Mouse (Mus musculus) heart, embryonic 15.5 days (tissue): Measurements from ENCODE around the gene Ctcf. TPM values are rescaled to one million over a fixed set of nuclear protein-coding genes. Genes with fewer than 3 reads are reported as not detected.

Experiments
- ATAC-seq: fragments of 200-750 bp; cut with Nextera tagmentation; replicated peaks from 2 replicates; pipeline ENCODE4 v1.8.0; 2017; ENCODE audit warnings: low read depth, moderate TSS enrichment; ENCODE audit not compliant: insufficient number of reproducible peaks, insufficient read depth, low FRiP score
- H3K27ac ChIP-seq: fragments of 300-500 bp; sonication (generic); 2 replicates; pipeline ENCODE4 v1.5.1; 2015; ENCODE audit warnings: mild to moderate bottlenecking, inconsistent platforms
- H3K27me3 ChIP-seq: fragments of 300-500 bp; sonication (generic); 2 replicates; pipeline ENCODE4 v1.6.1; 2015; ENCODE audit warnings: inconsistent platforms
- H3K36me3 ChIP-seq: fragments of 300-500 bp; sonication (generic); 2 replicates; pipeline ENCODE4 v1.6.1; 2015; ENCODE audit warnings: mild to moderate bottlenecking, inconsistent platforms
- H3K4me1 ChIP-seq: fragments of 300-500 bp; sonication (generic); replicated peaks from 2 replicates; pipeline ENCODE4 v1.6.1; 2015; ENCODE audit warnings: inconsistent platforms
- H3K4me2 ChIP-seq: fragments of 300-500 bp; sonication (generic); 2 replicates; pipeline ENCODE4 v1.6.1; 2015; ENCODE audit warnings: inconsistent platforms, mild to moderate bottlenecking, moderate library complexity
- H3K4me3 ChIP-seq: fragments of 300-500 bp; sonication (generic); 2 replicates; pipeline ENCODE4 v1.5.1; 2015; ENCODE audit warnings: mild to moderate bottlenecking, inconsistent platforms
- H3K9ac ChIP-seq: fragments of 300-500 bp; sonication (generic); 2 replicates; pipeline ENCODE4 v1.6.1; 2015; ENCODE audit warnings: mild to moderate bottlenecking, inconsistent platforms
- H3K9me3 ChIP-seq: fragments of 300-500 bp; sonication (generic); replicated peaks from 2 replicates; pipeline ENCODE4 v1.6.1; 2016; ENCODE audit warnings: inconsistent platforms
- WGBS: fragments of 180-500 bp; shearing (Covaris S2); methylation state at CpG from one replicate; pipeline ENCODE4 v1.1.7; 2015; ENCODE audit warnings: mixed read lengths; 5-methylcytosine and 5-hydroxymethylcytosine counted together
- polyA plus RNA-seq: library from polyadenylated mRNA; unstranded; fragments of >200 nt; fragmentation: Nextera tagmentation; extraction: Ambion mirVana; gene quantifications from 2 replicates; pipeline ENCODE4 v1.2.1, GENCODE M21; 2015

Ctcf gene
- polyA plus RNA-seq, 1 experiment from 2014 or later = 64.5 TPM

- ATAC-seq = peak; percentile 74
- Histone ChIP-seq H3K9ac (peak overlapping the region; percentile 78), H3K27ac (peak overlapping the region; percentile 86), H3K4me1 (peaks cover 36% of the 10 kb centered on the region), H3K4me3 (peak overlapping the region; percentile 66), H3K27me3 (no peaks in the 10 kb centered on the region), H3K36me3 (no peaks in the 10 kb centered on the region), H3K4me2 (peak overlapping the region; percentile 92), H3K9me3 (no peaks in the 10 kb centered on the region)
- 1% methylated on average over 30 of the region's 30 CpGs for WGBS
These were observed 30.0 kb upstream of the Ctcf start for GRCm38 (mm10) chr8:105606189-105607023.

DNA sequence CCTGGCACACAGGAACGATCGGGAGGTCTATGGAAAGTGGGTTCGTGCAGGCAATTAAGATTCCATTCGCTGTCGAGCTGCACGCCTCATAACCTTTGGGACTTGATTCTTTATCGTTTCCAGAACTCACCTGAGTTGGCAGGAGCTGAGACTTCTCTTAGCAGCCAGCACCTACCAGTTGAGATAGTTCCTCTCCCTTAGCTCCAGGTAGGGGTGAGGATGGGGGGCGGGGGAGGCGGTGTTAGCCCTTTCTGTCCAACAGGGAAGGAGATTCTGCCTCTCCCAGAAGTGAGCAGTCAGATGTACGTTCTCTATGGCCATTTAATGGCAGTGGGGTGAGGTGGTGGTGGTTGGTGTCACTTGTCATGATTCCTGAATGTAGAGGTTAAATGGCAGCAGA is 29.3 kb upstream of the Ctcf start:
- no peak for ATAC-seq
- H3K9me3 ChIP-seq = no peaks in the 10 kb centered on the region
- 7% methylated on average over 10 of the region's 10 CpGs for WGBS
- no peaks in the 10 kb centered on the region for H3K36me3 ChIP-seq
- H3K27ac ChIP-seq = peak overlapping the region; percentile 86
- H3K9ac ChIP-seq = peak overlapping the region; percentile 78
- no peaks in the 10 kb centered on the region for H3K27me3 ChIP-seq
- peak overlapping the region; percentile 66 for H3K4me3 ChIP-seq
- H3K4me2 ChIP-seq = peak overlapping the region; percentile 92
- peaks cover 36% of the 10 kb centered on the region for H3K4me1 ChIP-seq

DNA sequence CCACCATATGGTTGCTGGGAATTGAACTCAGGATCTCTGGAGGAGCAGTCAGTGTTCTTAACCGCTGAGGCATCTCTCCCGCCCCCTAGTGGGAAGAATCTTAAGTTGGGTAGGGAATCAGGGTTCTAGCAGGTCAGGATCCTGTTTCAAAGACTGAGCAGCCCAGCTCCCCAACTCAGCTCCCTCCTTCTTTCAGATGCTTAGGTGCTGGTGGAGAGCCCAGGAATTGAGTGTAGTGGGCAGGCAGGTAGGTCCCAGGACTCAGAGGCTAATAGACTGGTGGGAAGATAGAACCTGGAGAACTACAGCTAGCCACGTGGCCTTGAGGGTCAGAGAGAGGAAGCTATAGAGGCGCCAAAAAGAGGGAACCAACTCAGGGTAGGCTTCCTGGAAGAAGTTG is 28.7 kb upstream of the Ctcf start:
- WGBS = 37% methylated on average over 4 of the region's 4 CpGs

GRCm38 (mm10) chr8:105609355-105609754 is 27.0 kb upstream of the Ctcf start:
- Histone ChIP-seq H3K4me1 (peaks cover 53% of the 10 kb centered on the region), H3K4me2 (no peak overlapping the region), H3K9me3 (no peaks in the 10 kb centered on the region), H3K27me3 (no peaks in the 10 kb centered on the region), H3K36me3 (no peaks in the 10 kb centered on the region), H3K4me3 (no peak overlapping the region), H3K27ac (0 out of 2 replicates have a peak overlapping the region, but pooled peaks have one; percentile 10), H3K9ac (no peak overlapping the region)
- WGBS = 53% methylated on average over 2 of the region's 2 CpGs
- ATAC-seq = no peak

More for the DNA sequence above, 28.7 kb upstream of the Ctcf start:
- ATAC-seq = no peak
- Histone ChIP-seq H3K4me2 (no peak overlapping the region), H3K9ac (no peak overlapping the region), H3K36me3 (no peaks in the 10 kb centered on the region), H3K9me3 (no peaks in the 10 kb centered on the region), H3K27ac (no peak overlapping the region), H3K27me3 (no peaks in the 10 kb centered on the region), H3K4me3 (no peak overlapping the region), H3K4me1 (peaks cover 40% of the 10 kb centered on the region)

- H3K4me2 ChIP-seq = no peak overlapping the region
- 60% methylated on average over 4 of the region's 4 CpGs for WGBS
- H3K27me3 ChIP-seq = no peaks in the 10 kb centered on the region
- no peaks in the 10 kb centered on the region for H3K9me3 ChIP-seq
- no peak for ATAC-seq
- H3K36me3 ChIP-seq = peaks cover under 1% of the 10 kb centered on the region; the same call in 1 of the 2 replicates
- no peak overlapping the region for H3K27ac ChIP-seq
- no peak overlapping the region for H3K9ac ChIP-seq
- peaks cover 53% of the 10 kb centered on the region for H3K4me1 ChIP-seq
- no peak overlapping the region for H3K4me3 ChIP-seq
These were observed 26.6 kb upstream of the Ctcf start for GRCm38 (mm10) chr8:105609771-105610170.

GRCm38 (mm10) chr8:105611836-105612235 is 24.5 kb upstream of the Ctcf start:
- H3K4me1 ChIP-seq = peaks cover 50% of the 10 kb centered on the region
- H3K27ac ChIP-seq = no peak overlapping the region
- WGBS = 84% methylated on average over 9 of the region's 9 CpGs
- ATAC-seq = no peak
- no peak overlapping the region for H3K4me3 ChIP-seq
- H3K9me3 ChIP-seq = no peaks in the 10 kb centered on the region
- H3K36me3 ChIP-seq = peaks cover 21% of the 10 kb centered on the region
- H3K4me2 ChIP-seq = no peak overlapping the region
- H3K27me3 ChIP-seq = no peaks in the 10 kb centered on the region
- no peak overlapping the region for H3K9ac ChIP-seq

DNA sequence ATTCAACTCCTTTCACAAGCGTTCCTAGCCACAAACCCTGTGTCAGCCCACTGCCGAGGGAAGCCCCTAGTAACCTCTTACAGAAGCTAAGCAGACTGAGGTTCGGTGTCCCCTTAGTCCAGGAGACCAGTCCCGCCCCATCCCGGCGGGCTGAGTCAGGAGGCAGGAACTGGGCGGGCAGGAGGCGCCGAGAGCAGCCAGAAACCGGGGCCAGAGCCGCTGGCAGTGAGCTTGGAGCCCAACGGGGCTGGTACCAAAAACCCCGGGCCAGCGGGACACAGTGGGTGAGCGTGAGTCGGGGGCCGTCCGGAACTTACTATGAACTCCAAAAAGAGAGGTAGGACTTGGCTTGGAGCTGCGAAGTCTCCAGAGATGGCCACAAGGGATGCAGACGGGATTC is 23.3 kb upstream of the Ctcf start:
- Histone ChIP-seq H3K4me3 (peak overlapping the region; percentile 61), H3K9ac (peak overlapping the region; percentile 49; the same call in 1 of the 2 replicates), H3K27ac (peak overlapping the region; percentile 42), H3K9me3 (no peaks in the 10 kb centered on the region), H3K36me3 (peaks cover 33% of the 10 kb centered on the region), H3K4me2 (peak overlapping the region; percentile 81), H3K27me3 (no peaks in the 10 kb centered on the region), H3K4me1 (peaks cover 40% of the 10 kb centered on the region)
- WGBS = 7% methylated on average over 20 of the region's 20 CpGs
- no peak for ATAC-seq

DNA sequence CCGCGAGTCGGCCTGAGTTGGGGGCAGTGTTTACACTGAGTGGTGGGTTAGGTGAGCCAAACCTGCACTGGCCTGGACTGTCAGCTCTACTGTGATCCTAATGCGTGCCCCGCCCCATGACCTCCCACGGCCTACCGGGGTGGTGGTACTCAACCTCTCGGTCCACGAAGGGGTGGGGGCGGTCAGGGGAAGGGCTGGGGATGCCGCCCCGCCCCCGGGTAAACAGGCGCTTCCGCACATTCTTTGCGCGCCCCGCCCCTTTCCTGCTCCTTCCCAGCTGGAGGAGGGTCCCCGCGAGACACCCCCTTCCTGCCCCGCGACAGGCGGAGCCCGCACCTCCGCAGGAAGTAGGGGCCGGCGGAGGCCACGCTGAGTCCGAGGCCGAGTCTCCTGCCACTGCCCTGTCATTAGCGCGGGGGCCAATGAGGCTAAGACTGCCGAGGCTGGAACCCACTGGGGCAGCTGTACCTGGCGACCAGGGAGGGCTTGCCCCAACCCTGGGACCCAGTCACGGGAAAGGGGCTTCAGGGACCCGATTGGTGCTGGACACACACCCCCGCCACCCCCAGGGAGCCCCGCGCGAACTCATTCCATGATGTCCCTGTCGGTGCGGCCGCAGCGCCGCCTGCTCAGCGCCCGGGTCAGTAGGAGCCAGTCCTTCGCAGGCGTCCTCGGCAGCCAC is 22.4 kb upstream of the Ctcf start:
- Histone ChIP-seq H3K4me3 (peak overlapping the region; percentile 61), H3K9ac (peak overlapping the region; percentile 52), H3K9me3 (no peaks in the 10 kb centered on the region), H3K4me1 (peaks cover 33% of the 10 kb centered on the region), H3K27me3 (no peaks in the 10 kb centered on the region), H3K4me2 (peak overlapping the region; percentile 81), H3K27ac (0 out of 2 replicates have a peak overlapping the region, but pooled peaks have one; percentile 54), H3K36me3 (peaks cover 42% of the 10 kb centered on the region)
- WGBS = 3% methylated on average over 50 of the region's 50 CpGs
- peak; percentile 77 for ATAC-seq

- no peak overlapping the region for H3K4me3 ChIP-seq
- peaks cover 62% of the 10 kb centered on the region for H3K36me3 ChIP-seq
- no peak overlapping the region for H3K27ac ChIP-seq
- H3K9ac ChIP-seq = no peak overlapping the region
- no peaks in the 10 kb centered on the region for H3K9me3 ChIP-seq
- no peaks in the 10 kb centered on the region for H3K27me3 ChIP-seq
- ATAC-seq = no peak
- WGBS = 91% methylated on average over 9 of the region's 9 CpGs
- H3K4me1 ChIP-seq = peaks cover 25% of the 10 kb centered on the region
- H3K4me2 ChIP-seq = no peak overlapping the region
These were observed 20.4 kb upstream of the Ctcf start for GRCm38 (mm10) chr8:105615942-105616341.

DNA sequence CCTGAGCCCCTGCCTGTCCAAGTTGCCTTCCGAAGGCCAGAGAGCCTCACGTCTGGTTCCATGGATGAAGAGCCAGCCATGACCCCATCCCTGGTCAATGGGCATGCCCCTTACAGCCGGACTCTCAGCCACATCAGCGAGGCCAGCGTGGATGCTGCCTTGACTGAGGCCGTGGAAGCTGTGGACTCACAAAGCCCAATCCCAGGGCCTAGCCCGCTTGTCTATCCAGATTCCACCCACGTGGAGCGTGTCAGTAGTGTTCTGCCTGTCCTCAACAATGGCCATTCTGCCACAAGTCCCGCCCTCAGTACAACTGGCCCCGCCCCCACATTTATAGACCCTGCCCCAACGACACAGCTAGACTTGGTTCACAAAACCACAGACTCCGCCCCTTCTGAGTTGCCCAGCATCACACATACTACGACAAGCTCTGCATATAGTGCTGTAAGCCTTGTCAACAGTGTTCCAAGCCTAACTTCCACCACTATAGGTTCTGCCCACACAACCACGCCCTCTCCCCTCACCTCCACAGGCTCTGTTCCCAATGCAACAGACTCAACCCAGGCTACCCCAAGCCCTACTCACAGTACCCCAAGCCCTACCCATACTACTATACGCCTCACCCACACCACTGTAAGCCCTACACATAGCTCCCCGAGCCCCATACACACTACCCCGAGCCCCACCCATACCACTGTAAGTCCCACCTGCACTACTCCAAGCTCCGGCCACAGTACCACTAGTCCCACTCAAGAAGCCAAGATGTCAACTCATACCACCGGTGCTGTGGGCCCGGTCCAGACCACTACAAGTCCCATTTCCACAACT is 18.7 kb upstream of the Ctcf start:
- no peak for ATAC-seq
- Histone ChIP-seq H3K4me2 (no peak overlapping the region), H3K4me3 (no peak overlapping the region), H3K4me1 (peaks cover 31% of the 10 kb centered on the region), H3K27me3 (no peaks in the 10 kb centered on the region), H3K9ac (no peak overlapping the region), H3K9me3 (no peaks in the 10 kb centered on the region), H3K27ac (no peak overlapping the region), H3K36me3 (peaks cover 75% of the 10 kb centered on the region)
- 88% methylated on average over 21 of the region's 21 CpGs for WGBS

DNA sequence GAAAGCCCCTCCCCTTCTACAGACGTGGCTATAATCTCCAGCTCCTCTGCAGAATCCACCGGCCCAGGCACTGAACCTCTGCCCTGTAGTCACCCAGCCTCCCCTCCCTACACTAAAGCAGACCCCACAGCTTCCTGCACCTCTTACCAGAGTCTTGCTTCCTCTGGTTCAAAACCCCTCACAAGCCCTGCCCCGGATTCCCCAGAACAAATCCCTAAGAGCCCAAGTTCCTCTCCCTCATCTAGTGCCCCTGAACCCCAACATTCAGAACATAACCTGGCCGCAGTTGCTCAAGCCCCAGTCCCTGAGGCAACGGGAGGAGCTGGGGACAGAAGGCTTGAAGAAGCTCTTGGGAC is 18.1 kb upstream of the Ctcf start:
- Histone ChIP-seq H3K9me3 (no peaks in the 10 kb centered on the region), H3K4me3 (no peak overlapping the region), H3K4me1 (peaks cover 32% of the 10 kb centered on the region), H3K36me3 (peaks cover 75% of the 10 kb centered on the region), H3K9ac (no peak overlapping the region), H3K4me2 (no peak overlapping the region), H3K27me3 (no peaks in the 10 kb centered on the region), H3K27ac (no peak overlapping the region)
- ATAC-seq = no peak
- 87% methylated on average over 5 of the region's 5 CpGs for WGBS
